Mouse (Mus musculus): Measurements from ENCODE around the gene Nova1. TPM values are rescaled to one million over a fixed set of nuclear protein-coding genes. Genes with fewer than 3 reads are reported as not detected.

Nova1 gene
- total and polyA plus RNA-seq, 3 experiments: 0.46 to 2.3 TPM; not detected in 1

DNA sequence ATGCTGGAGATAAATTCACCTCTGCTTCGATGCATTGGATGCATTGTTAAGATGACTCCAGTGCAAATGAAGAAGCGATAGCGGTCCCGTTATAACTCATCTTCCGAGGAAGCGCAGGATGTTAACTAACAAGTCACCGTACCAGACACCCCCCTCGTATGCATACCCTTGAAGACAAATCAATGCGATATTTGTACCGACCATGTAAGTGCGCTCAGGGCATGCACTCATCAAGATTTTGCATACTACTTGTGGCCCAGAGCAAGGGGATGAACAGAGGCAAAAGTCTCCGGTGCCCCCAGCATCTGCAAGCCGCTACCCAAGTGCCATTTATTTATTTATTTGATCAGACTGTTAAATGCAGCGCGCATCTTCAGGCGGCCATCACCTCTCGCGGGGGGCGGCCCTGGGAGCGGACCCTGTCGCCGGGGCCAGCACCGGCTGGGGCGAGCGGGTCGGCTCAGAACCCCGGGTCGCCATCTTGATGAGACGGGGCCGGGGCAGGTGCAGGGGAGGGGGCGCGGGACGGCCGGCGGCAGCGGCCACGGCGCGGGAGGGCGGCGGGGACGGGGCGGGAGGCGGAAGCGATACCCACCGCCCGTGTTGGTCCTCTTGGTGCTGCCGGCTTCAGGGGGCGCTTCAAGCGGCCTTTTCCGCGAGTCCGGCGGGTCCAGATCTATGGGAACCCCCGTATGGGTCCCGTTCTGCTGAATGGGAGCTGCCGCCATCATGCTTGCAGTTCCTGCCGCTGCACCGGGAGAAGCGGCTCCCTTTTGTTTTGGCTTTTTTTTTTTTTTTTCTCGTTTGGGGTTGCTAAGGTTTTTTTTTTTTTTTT is 491 bp downstream of the Nova1 start (continued):
- TF ChIP-seq MAX (IDR thresholded peaks at IDR 0.05; ENCODE audit: low read length) (no peak), ZKSCAN1 (IDR thresholded peaks at IDR 0.05; ENCODE audit: low read depth, low read length) (no peak)

GRCm38 (mm10) chr12:46817211-46817803 is 1.4 kb downstream of the Nova1 start:
- H3K27me3 ChIP-seq (ENCODE audit: control insufficient read depth in 1 of 2, insufficient read depth in 2 of 2, low read length in 2 of 2): no peaks in the 10 kb centered on the region
- H3K4me3 ChIP-seq (ENCODE audit: control insufficient read depth in 1 of 2, insufficient read depth in 1 of 2, low read depth in 2 of 2, low read length in 2 of 2): peak overlapping the region; percentile 90 to 94

GRCm38 (mm10) chr12:46816291-46816690 is 2.4 kb downstream of the Nova1 start:
- DNase-seq (ENCODE audit: low read depth, low spot score): no peak
- Histone ChIP-seq H3K4me1 (ENCODE audit: control insufficient read depth in 1 of 2, insufficient read depth in 2 of 2, low read length in 2 of 2) (no peaks in the 10 kb centered on the region), H3K27ac (ENCODE audit: control insufficient read depth, low read depth, low read length) (no peak overlapping the region), H3K27me3 (ENCODE audit: control insufficient read depth in 1 of 2, insufficient read depth in 2 of 2, low read length in 2 of 2) (no peaks in the 10 kb centered on the region), H3K36me3 (ENCODE audit: control insufficient read depth in 1 of 2, insufficient read depth in 2 of 2, low read length in 2 of 2) (peaks cover 0 to 7% of the 10 kb centered on the region in 2 experiments; a peak in 2 of 4 replicates), H3K4me3 (ENCODE audit: control insufficient read depth in 1 of 2, insufficient read depth in 1 of 2, low read depth in 2 of 2, low read length in 2 of 2) (no peak overlapping the region), H3K9ac (ENCODE audit: control insufficient read depth, low read depth, low read length, poor library complexity, severe bottlenecking) (no peak overlapping the region), H3K9me3 (replicated peaks; ENCODE audit: insufficient read depth, low read length) (no peaks in the 10 kb centered on the region), H3K79me2 (ENCODE audit: control insufficient read depth, insufficient read depth, low read length, poor library complexity) (peaks cover 9% of the 10 kb centered on the region; the same call in 1 of the 2 replicates)
- TF ChIP-seq POLR2AphosphoS2 (IDR thresholded peaks at IDR 0.05; ENCODE audit: low read length) (no peak), RAD21 (IDR thresholded peaks at IDR 0.05; ENCODE audit: low read depth, low read length) (no peak), ZC3H11A (IDR thresholded peaks at IDR 0.05; ENCODE audit: low read depth, low read length) (no peak), MXI1 (IDR thresholded peaks at IDR 0.05; ENCODE audit: low read depth, low read length) (no peak), UBTF (IDR thresholded peaks at IDR 0.05; ENCODE audit: borderline replicate concordance, insufficient read depth, low read depth, low read length) (no peak), MEF2A (IDR thresholded peaks at IDR 0.05; ENCODE audit: extremely low read depth, insufficient replicate concordance, low read depth, low read length, poor library complexity, severe bottlenecking) (no peak)

More at GRCm38 (mm10) chr12:46817211-46817803, 1.4 kb downstream of the Nova1 start:
- Histone ChIP-seq H3K79me2 (ENCODE audit: control insufficient read depth, insufficient read depth, low read length, poor library complexity) (peaks cover 9% of the 10 kb centered on the region; the same call in 1 of the 2 replicates), H3K9ac (ENCODE audit: control insufficient read depth, low read depth, low read length, poor library complexity, severe bottlenecking) (peak overlapping the region; percentile 97), H3K9me3 (replicated peaks; ENCODE audit: insufficient read depth, low read length) (no peaks in the 10 kb centered on the region), H3K36me3 (ENCODE audit: control insufficient read depth in 1 of 2, insufficient read depth in 2 of 2, low read length in 2 of 2) (peaks cover 0 to 7% of the 10 kb centered on the region in 2 experiments; a peak in 2 of 4 replicates), H3K4me1 (ENCODE audit: control insufficient read depth in 1 of 2, insufficient read depth in 2 of 2, low read length in 2 of 2) (no peaks in the 10 kb centered on the region), H3K27ac (ENCODE audit: control insufficient read depth, low read depth, low read length) (peak overlapping the region; percentile 76)
- TF ChIP-seq MAFK (IDR thresholded peaks at IDR 0.05; ENCODE audit: borderline replicate concordance, low read depth, low read length) (no peak), USF2 (IDR thresholded peaks at IDR 0.05; ENCODE audit: borderline replicate concordance in 1 of 2, insufficient read depth in 1 of 2, low read depth in 1 of 2, low read length in 2 of 2) (no peak), NELFE (IDR thresholded peaks at IDR 0.05; ENCODE audit: low read depth, low read length) (no peak), MYC (IDR thresholded peaks at IDR 0.05; ENCODE audit: low read depth, low read length) (no peak), GATA1 (IDR thresholded peaks at IDR 0.05; ENCODE audit: low read depth, low read length) (no peak), BHLHE40 (IDR thresholded peaks at IDR 0.05; ENCODE audit: borderline replicate concordance, low read depth, low read length) (no peak), MYB (IDR thresholded peaks at IDR 0.05; ENCODE audit: low read depth, low read length) (no peak), MXI1 (IDR thresholded peaks at IDR 0.05; ENCODE audit: low read depth, low read length) (no peak), UBTF (IDR thresholded peaks at IDR 0.05; ENCODE audit: borderline replicate concordance, insufficient read depth, low read depth, low read length) (no peak), RCOR1 (IDR thresholded peaks at IDR 0.05; ENCODE audit: low read depth, low read length) (no peak), POLR2AphosphoS5 (IDR thresholded peaks at IDR 0.05; ENCODE audit: borderline replicate concordance, low read depth, low read length) (no peak), KAT2A (conservative IDR thresholded peaks at IDR 0.05; ENCODE audit: low read depth, low read length) (no peak), ELF1 (IDR thresholded peaks at IDR 0.05; ENCODE audit: low read depth, low read length) (no peak), SIN3A (IDR thresholded peaks at IDR 0.05; ENCODE audit: low read length) (no peak)
- DNase-seq (ENCODE audit: low read depth, low spot score): peak; percentile 44
